Mouse (Mus musculus) brain, adult 2 months (tissue): Measurements from ENCODE around the gene Kif22.

Experiments used
- DNase-seq: peaks from one replicate; pipeline ENCODE4 v3.0.0; 2011; ENCODE audit warnings: low read depth, low spot score

Gene Kif22

DNA sequence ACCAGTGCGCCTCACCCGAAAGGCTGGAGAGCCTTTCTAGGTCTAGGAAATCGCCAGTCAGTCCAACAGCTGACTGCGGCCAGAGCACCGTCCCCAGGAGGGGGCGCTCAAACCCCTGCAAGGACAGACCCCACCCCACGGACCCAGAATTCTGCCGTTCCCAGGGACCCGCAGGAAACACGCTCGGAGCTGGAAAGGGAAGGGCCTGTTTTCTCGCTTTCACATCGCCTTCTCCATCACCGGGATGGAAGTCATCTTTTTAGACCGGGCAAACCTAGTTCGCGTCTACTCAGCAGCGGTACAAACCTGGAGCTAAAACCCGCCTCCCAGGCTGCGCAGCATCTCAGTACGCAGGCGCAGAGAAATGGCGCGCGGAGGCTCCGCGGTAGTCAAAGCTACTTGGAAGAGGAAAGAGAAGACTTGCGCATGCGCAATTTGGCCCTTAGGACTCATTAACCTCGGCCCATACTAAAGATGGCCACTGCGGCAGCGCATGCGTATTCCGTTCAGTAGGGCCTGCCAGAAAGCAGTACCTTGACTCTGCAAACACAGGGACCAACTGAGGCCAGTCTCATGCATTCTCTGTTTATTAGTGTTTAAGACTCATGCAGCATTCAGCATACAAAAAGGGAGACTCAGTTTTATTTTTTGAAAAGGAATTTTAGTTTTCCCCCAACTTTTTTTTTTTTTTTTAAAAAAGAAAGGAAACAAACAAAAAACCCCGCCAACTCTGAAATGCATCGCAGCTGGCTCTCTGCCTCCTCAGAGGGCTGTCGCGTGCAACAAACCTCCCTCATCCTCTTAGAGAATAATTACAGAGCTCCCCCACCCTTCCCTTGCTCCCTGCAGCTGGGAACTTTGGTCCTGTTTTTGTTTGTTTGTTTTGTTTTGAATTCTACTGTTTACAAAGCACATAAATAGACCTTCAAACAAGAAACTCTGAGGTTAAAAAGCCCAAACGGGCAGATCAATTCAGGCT lies 25.0 kb downstream of the Kif22 start, which contains the start of gene Pagr1a:
Gene Pagr1a, minus strand, starts transcription at position 382 of the 979 bp plus-strand sequence.
- DNase-seq, result peak; percentile 100

DNA sequence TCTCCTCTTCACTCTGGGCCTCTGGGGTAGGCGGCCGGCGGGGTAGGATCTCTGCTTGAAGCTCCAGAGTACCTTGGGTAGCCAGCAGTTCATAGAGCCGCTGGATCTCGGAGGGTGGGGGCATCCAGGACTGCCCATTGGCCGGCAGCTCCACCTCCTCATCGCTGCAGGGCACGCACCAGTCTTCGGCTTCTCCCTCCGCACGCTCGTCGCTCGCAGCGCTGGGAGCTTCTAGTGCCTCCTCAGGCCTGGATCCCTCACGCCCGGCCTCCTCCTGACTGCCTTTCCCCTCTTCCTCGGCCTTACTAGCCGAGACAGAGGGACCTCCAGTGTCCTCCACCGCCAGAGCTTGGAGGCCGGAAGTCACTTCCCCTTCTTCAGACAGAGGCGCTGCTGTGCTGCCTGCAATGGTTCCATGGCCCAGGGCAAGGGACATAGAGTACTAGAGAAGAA lies 25.8 kb downstream of the Kif22 start:
- DNase-seq, result peak; percentile 83

DNA sequence TGATC lies 26.0 kb downstream of the Kif22 start, which contains the start of gene Pagr1b:
Gene Pagr1b, minus strand, starts transcription at position 4 of the 5 bp plus-strand sequence.
- DNase-seq, result no peak

DNA sequence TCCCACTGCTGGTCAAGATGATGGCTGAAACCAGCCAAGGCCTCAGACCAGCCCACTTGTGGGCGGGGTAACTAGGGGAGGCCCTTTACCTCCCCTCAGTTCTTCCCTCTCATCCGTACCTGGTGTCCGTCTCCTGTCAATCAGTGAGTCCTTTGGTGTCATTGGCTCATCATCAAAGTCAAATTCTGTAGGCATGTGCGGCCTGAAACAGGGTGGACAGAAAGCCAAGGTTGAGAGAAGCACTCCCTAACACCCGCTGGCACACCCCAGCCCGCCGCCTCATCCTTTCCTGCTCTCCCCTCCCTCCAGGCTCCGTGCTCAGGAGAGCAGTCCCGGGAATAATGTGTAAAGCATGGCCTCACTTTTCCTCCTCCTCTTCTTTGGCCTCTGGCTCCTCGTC lies 26.2 kb downstream of the Kif22 start:
- peak; percentile 89 for DNase-seq

DNA sequence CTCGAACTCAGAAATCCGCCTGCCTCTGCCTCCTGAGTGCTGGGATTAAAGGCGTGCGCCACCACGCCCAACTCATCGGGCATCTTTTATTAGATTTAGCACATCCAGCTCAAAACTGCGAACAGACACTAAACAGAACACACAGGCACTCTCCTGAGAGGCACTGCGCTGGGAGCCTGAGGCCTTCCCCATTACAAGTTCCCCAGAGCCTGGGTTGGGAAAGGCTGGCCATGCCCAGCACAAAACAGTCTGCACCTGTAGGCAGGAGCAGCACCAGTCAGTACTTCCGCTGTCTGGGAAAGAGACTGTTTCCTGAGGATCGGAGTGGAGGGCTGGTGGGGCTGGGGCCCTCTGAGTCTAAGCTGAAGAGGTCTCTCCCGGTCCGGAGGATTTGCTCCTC lies 27.3 kb downstream of the Kif22 start:
- no peak for DNase-seq

DNA sequence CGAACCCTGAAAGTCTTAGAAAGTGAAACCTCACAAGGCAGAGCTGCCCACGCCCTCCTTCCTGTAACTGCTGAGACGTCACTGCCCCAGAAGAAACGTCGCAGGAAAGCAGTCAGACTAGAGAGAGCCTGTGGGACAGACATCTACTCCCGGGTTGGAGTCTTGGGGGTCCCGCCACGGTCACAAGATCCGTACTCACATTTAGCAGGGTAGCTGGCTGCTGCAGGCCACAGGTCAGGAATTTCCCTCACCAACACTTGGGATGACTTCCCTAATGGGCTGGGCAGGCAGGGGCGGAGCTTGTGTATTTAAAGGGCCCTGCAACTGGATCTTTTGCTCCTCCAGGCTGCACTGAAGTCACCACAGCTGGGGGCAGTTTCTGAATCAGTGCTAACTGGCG lies 28.0 kb downstream of the Kif22 start, which contains the start of gene Mvp:
Gene Mvp, minus strand, starts transcription at position 302 of the 400 bp plus-strand sequence.
- DNase-seq, result peak; percentile 73

DNA sequence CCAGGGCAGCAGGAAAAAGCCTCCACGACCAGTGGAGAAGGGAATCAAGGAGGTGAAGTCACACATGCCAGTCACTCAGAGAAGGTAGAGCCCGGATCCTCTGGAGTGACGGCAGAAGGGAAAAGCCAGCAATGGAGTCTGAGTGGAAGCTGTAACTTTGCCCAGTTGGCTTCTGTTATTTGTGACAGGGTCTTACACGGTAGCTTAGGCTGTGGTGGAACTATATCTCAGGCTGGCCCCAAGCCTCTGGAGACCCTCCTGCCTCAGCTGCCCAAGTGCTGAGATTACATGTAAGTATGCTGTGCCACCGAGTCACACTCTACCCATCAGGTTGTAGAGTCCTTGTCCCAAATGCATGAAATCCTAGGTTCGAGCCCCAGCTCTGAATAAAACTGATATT lies 28.9 kb downstream of the Kif22 start:
- DNase-seq, result no peak

DNA sequence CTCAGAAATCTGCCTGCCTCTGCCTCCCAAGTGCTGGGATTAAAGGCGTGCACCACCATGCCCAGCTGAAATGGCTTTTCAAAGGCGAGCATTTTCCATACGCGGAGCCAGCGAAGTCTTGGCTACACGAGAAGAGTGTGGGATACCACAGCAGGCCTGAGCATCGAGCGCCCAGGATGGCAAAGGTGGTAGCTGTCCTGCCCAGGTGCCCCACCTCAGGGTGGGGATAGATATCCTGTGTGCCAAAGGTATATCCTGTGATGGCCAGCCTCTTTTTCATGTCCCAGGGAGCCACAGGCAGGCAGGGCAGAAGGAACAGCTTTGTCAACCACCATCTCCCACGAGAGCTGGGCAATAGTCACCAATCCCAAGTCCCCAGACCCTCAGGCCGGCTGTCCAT lies 29.4 kb downstream of the Kif22 start:
- no peak for DNase-seq

DNA sequence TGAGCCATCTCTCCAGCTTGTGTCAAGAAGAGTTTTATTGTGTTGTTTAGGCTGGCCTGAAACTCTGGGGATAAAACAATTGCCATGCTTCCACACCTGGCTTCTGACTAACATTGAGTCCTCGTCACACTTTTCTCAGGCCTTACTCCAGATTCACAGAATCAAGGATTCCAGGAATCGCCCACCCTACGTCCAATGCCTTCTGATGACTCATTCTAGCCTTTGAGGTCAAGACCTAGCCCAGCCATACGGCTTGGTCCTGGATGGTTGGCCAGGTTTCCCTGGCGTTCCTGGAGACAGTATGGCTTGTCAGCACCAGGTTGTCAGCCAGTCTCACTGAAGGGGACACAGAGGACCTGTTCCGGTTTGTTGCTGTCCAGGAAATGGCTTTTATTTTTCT lies 29.9 kb downstream of the Kif22 start:
- DNase-seq, result peak; percentile 45

DNA sequence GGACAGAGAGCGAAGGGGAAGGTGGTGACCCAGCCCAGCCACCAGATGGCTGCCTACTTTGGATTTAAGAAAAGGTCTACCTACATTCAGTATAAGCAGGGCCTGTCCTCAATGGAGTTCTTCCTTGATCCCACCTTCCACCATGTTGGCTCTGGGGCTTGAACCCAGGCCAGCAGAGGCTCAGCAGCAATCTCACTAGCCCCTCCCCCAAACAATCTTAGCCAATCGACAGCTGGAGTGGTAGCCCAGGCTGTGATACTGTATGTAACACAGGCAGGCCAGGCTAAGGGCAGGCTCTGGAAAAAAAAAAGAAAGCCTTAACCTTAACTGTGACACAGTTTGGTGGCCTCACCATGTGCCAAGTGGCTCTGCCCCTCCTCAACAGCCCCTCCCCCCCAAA lies 30.6 kb downstream of the Kif22 start:
- DNase-seq, result no peak

DNA sequence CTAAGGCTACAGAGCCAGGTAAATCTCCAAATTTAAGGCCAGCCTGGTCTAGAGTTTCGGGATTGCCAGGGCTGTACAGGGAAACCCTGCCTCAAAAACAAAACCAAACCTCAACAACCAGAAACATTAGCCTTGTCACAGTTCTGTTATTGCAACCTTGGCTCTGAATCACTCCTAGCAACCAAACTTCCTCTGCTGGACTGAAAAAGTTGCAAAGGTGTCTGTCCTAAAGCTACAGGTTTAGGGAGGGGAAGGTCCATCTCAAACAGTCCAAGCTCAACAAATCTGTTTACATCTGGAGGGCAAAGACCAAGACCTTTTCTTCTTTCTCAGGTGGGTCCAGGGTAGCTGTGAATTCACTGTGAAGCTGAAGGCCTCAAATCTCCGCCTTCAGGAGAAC lies 31.2 kb downstream of the Kif22 start:
- DNase-seq, result no peak

DNA sequence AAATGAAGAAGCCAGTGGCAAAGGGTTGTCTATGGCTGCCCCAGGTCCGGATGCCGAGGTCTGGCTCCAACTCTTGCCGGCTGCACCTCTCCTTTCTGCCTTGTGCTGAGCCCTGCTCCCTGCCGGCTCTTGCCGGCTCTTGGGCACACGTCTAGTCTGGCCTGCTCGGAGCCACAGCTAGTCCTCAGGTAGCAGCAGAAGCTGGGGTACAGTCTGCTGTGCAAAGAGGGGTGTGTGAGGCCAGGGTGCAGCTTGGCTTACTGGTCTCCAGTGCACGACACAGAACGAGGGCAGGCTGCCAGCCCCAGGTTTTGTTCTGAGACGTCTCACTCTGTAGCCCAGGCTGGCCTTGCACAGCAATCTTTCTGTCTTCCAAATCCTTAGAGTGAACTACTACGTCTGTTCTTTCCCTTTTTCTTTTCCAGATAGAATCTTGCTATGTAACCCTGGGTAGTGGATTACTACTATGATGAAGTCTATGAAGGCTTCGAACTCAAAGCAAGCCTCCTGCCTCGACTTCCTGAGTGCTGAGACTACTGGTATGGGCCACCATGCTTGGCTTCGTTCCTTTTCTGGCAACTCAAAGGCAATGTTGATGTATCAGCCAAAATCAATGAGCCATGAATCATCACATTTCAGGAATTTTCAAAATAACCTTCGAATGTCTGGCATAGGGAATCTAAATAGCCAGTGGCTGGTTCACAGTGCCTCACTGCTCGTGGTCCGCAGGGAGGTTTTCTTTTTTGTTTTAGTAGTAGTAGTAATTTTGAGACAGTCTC lies 32.8 kb downstream of the Kif22 start:
- DNase-seq, result no peak

DNA sequence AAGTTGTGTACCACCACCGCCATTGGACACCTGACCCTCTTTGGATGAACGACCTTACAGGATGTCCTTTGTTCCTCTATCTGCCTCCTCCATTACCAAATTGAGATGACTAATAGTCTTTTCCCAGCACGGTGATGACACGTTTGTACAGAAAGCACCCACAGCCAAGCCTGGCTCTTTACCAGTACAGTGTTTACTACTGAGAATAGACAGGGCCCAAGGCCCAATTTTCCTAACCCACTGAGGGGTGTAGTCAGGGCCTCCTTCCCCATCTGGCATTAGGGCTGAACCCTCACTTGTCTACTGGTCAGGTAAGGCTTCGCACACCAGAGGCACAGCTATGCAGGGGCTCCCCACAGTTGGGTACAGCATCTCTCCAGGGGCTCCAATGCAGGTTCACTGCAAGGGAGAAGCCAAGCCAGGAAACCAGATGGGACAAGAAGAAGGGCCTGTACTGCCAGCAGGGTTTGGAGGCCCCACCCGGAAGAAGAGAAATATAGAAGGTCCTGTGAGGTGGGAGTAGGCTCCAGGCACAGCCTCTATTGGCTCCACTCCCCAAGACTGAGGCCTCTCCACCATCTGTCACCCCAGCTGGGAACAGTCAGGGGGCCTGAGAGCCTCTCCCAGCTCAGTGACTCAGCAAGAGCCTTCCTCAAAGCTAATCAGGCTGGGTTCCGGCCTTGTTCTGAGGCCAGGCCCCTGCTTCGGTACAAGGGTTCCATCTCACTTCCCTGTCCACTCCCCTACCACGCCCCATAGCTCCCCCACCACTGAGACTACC lies 33.8 kb downstream of the Kif22 start:
- peak; percentile 99 for DNase-seq

DNA sequence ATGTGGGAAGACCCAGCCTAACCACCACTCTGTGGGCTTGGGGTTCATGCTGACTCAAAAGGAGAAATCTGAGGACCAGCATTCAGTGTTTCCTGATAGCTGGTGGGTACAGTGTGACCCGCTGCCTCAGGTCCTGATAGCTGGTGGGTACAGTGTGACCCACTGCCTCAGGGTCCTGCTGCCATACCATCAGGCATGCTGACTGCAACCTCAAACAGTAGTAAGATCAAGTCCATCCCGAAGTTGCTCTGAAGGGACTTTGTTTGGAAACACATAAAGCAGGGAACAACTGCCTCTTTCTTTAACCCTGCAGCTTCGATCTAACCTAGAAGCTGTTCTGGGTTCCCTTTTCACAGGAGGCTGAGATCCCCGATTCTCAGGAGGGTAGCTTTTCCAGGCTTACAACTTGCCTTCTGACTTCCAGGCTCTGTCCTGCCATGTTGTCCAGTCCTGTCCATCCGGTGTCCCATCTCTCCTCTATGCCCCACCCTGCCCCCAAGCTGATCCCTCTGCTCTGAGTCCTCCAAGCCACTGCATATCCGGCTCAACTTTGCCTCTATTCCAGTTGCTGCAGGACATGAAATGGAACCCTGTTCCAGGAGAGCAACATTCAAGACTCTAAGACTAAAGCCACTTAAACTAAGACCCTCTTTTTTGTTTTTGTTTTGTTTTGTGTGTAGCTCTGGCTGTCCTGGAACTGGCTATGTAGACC lies 34.8 kb downstream of the Kif22 start:
- DNase-seq, result no peak

DNA sequence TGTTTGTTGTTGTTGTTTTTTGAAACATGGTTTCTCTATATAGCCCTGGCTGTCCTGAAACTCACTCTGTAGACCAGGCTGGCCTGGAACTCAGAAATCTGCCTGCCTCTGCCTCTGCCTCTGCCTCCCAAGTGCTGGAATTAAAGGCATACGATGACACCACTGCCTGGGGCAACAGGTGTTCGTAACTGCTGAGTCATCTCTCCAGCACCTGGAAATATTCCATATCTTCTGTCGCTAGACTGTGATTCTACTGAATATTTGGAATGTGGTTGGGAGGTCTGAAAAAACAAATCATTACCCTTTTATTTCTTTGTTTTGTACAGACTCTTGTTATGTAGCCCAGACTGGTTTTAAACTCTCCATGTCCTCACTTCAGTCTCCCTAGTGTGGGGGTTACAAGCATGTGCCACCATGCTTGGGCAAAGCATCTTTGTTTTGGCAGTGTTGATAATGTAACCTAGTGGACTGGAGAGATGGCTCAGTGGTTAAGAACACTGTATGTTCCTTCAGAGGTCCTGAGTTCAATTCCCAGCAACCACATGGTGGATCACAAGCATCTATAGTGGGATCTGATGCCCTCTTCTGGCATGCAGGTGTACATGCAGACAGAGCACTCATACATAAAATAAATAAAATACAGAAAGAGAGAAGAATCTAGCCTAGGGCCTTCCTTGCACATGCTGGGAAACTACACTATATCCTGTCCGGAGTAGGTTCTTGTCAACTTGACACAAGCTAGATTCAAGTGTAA lies 38.0 kb downstream of the Kif22 start:
- no peak for DNase-seq

DNA sequence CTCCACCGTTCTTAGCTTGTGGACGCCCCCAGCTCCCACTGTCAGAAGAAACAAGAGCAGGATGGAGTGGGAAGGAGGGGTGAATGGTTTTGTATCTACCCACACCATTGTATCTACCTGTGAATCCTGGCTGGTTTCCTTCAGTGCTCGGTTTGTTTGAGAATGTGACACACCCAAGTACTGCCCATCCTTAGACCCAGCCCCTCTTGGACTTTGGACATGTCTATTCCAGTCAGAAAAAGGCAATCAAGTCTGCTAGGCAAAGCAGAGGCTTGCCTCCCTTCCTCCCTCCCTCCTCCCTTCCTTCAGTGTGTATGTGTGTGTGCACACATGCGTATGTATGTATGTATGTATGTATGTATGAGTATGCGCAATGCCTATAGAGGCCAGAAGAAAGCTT lies 38.7 kb downstream of the Kif22 start:
- DNase-seq, result no peak

DNA sequence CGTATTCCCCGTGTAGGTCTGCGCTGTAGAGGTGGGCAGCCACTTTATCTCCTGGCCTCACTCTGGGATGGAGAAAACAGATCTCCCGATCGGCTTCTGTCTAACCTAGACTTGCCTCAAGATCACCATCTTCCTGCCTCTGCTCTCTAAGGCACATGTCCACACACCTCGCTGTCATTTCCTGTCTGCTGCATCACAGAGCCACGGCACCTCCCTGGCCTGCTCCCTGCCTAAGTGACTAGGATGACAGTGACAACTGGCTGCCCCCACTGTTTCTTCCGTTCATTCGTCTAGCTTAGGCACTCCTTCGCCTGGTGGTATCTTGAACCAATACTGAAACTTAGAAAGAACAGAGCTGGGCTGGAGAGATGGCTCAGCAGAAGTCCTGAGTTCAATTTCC lies 42.7 kb downstream of the Kif22 start:
- DNase-seq, result no peak

DNA sequence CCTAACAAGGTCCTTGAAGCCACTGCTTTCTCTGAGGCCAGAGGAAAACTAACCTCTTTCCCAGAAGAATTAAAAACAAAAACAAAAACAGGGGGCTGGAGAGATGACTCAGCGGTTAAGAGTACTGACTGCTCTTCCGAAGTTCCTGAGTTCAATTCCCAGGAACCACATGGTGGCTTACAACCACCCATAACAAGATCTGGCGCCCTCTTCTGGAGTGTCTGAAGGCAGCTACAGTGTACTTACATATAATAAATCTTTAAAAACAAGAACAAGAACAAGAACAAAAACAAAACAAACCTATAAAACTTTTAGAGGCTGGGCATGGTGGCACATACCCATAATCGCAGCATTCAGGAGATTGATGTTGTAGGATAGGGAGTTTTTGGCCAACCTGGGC lies 45.8 kb downstream of the Kif22 start:
- DNase-seq, result no peak

DNA sequence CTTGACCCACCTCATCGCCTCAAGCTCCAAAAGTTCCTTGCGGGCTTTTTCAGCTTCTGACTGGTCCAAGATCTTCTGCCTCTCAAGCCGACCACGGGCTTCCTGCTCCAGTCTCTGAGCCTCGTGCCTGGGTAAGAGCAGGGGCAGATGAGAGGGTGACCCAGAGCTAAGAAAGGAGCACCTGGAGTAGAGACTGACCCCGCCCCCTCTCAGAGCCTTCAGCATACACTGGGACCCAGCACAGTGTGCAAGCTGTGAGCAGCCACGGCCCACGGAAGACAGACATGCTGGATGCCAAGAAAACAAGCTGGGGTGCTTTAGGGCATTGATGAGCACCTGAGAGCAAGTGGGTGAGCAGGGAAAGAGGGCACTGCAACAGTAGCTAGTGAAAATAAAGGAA lies 53.5 kb downstream of the Kif22 start:
- no peak for DNase-seq

DNA sequence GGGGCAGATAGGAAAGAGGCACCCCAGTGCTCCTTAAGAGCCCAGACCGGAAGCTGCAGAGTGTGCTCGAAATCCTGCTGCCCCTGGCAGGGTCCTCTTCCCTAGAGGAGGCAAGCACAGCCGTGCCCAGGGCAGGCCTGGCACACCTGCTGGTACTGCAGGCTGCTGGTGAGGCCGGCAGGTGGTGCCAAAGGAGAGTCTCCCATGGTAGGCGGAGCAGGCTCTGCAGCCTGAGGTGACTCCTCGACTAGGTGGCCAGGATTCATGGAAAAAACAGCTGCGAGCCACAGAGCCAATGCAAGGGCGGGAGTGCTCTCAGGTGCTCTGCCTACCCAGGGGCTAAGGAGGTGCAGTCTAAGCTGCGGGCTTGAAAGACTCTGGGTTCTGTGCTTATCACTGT lies 56.0 kb downstream of the Kif22 start:
- peak; percentile 94 for DNase-seq
